Mouse (Mus musculus) spleen, postnatal 36 days (tissue): Measurements from ENCODE around the gene Flii.

ENCODE experiments used
- DNase-seq, 2 experiments: peaks; one replicate each; pipeline ENCODE4 v3.0.0; 2022; ENCODE audit warnings: low spot score in 2 of 2, mixed read lengths in 1 of 2

The Flii gene

GRCm38 (mm10) chr11:60726601-60727391 lies at the start of gene Flii:
Flii (minus strand) TSS chr11:60727263.
- DNase-seq = peak; percentile 76 to 79

- no peak for DNase-seq
Observed at GRCm38 (mm10) chr11:60776107-60776828, 49.2 kb upstream of the Flii start.

- DNase-seq = no peak
Observed at GRCm38 (mm10) chr11:60775578-60775977, 48.5 kb upstream of the Flii start.

- no peak for DNase-seq
Observed at GRCm38 (mm10) chr11:60774841-60775240, 47.8 kb upstream of the Flii start.

GRCm38 (mm10) chr11:60774158-60774689 lies 47.2 kb upstream of the Flii start:
- no peak for DNase-seq

GRCm38 (mm10) chr11:60772161-60772560 lies 45.1 kb upstream of the Flii start:
- DNase-seq = no peak

GRCm38 (mm10) chr11:60770776-60771175 lies 43.7 kb upstream of the Flii start:
- DNase-seq = no peak

- DNase-seq = peak in 1 of 2 experiments; percentile 24
Observed at GRCm38 (mm10) chr11:60769322-60769721, 42.3 kb upstream of the Flii start.

GRCm38 (mm10) chr11:60766969-60767368 lies 39.9 kb upstream of the Flii start:
- no peak for DNase-seq

- no peak for DNase-seq
Observed at GRCm38 (mm10) chr11:60761681-60762080, 34.6 kb upstream of the Flii start.

- DNase-seq = no peak
Observed at GRCm38 (mm10) chr11:60755570-60755969, 28.5 kb upstream of the Flii start.

GRCm38 (mm10) chr11:60740321-60740720 lies 13.3 kb upstream of the Flii start:
- DNase-seq = no peak

GRCm38 (mm10) chr11:60737450-60737849 lies 10.4 kb upstream of the Flii start:
- no peak for DNase-seq

- no peak for DNase-seq
Observed at GRCm38 (mm10) chr11:60736491-60736890, 9.4 kb upstream of the Flii start.

GRCm38 (mm10) chr11:60735191-60735590 lies 8.1 kb upstream of the Flii start:
- DNase-seq = no peak

- DNase-seq = no peak
Observed at GRCm38 (mm10) chr11:60734206-60734605, 7.1 kb upstream of the Flii start.

GRCm38 (mm10) chr11:60731251-60731650 lies 4.2 kb upstream of the Flii start:
- no peak for DNase-seq

- no peak for DNase-seq
Observed at GRCm38 (mm10) chr11:60730169-60730568, 3.1 kb upstream of the Flii start.

- DNase-seq = no peak
Observed at GRCm38 (mm10) chr11:60729217-60729641, 2.2 kb upstream of the Flii start.

- peak; percentile 94 to 95 for DNase-seq
Observed at GRCm38 (mm10) chr11:60728260-60728761, 1.2 kb upstream of the Flii start, which contains the start of gene Mief2. Mief2 (plus strand) TSS chr11:60728398.

GRCm38 (mm10) chr11:60727392-60728140 lies 503 bp upstream of the Flii start:
- DNase-seq = peak in 1 of 2 experiments; percentile 14

GRCm38 (mm10) chr11:60719263-60719662 lies 7.8 kb downstream of the Flii start:
- DNase-seq = no peak
